Mouse (Mus musculus) heart, postnatal 4 days (tissue): ENCODE measurements around the gene Dop1b. TPM values are rescaled to one million over a fixed set of nuclear protein-coding genes. Genes with fewer than 3 reads are reported as not detected.

Experiments
- DNase-seq: peaks from one replicate; pipeline ENCODE4 v3.0.0; 2021
- total RNA-seq, 2 experiments: library from RNA; stranded (reverse); gene quantifications; 2 replicates each; pipeline ENCODE4 v1.2.3; 2021

Gene Dop1b
- total RNA-seq, 2 experiments from 2014 or later, result 15.0 to 18.3 TPM

DNA sequence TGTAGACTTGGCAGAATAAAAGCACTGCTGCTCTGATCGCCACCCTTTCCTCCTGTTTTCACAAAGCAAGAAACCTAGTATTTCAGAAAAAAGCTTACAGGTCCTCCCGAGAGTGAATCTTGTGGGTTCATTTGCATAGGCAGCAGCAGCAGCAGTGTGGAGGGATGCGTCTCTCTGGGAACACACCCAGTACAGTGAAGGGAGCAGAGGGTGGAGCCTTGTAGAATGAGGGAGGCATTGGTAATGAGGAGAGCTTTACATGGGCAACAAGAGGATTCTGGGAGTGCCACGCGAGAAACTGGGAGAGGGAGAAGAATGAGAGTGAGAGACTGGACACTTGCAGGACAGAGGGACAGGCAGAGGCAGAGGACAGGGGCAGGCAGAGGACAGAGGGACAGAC lies 2.7 kb downstream of the Dop1b start:
- no peak for DNase-seq

DNA sequence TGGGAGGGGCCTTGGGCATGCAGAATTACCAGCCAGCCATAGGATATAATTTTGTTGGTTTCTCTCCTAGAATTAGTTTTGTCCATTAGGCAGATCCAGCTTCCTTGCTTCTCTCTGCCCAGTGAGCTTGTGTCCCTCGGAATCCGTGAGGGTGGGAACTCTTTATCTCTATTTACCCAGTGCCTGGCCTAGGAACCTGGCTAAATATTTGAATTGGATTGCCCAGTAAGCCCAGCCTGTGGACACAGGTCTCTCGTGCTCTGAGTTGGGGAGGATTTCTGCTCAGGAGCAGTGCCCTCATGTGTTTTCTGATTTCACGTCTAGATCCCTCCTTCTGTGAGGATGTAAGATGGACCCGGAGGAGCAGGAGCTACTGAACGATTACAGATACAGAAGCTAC lies 4.1 kb downstream of the Dop1b start:
- DNase-seq, result no peak

DNA sequence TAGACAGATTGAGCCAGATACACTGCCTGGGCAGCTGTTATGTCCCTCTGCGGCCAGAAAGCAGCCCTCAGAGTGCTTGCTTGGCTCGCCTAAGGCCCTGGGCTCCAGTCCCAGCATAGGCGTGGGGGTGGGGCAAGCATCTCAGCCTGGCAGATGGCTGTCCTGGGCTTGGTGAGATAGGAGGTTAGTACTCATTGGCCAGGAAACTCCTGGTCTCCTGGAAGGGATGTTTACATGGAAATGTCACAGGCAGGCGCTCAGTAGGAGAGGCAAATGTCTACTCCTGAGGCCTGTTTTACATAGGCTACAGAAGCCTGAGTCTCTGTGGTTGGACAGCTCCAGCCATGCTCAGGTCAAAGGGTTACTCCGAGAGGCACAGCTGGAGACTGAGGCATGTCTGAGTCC lies 5.6 kb downstream of the Dop1b start:
- peak; percentile 90 for DNase-seq

DNA sequence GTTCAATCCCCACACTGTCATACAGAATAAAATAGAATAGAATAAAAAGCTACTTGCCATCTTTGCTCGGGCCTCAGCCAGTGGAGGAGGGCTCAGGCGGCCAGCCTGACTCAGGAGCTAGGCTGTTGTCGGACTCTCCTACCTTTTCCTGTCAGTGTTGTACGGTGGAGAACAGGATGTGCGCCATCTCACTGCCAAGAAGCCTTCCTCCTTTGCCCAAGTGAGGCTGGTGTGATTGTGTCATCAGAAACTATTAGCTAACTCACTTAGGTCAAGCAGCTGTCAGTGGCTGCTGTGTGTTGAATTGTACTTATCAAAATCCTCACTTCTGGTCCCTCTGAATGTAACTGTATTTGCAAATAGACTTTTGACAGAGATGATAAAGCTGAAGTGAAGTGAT lies 10.1 kb downstream of the Dop1b start:
- no peak for DNase-seq

DNA sequence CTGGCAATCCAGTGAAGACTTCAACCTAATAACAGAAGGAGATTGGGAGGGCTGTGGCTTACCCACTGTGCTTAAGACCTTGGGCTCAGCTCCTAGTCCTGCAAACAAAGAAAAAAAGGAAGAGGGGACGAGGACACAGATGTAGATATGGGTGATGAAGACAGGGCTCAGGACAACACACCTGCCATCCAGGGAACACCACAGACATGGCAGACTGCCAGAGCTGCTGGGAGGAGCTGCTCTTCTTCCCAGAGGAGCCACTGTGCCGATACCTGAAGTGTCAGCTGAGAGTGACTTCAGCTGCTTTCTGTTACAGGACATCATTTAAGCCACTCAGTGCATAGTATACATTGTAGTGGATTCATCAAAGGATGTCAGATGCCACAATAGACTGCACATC lies 10.8 kb downstream of the Dop1b start:
- no peak for DNase-seq

DNA sequence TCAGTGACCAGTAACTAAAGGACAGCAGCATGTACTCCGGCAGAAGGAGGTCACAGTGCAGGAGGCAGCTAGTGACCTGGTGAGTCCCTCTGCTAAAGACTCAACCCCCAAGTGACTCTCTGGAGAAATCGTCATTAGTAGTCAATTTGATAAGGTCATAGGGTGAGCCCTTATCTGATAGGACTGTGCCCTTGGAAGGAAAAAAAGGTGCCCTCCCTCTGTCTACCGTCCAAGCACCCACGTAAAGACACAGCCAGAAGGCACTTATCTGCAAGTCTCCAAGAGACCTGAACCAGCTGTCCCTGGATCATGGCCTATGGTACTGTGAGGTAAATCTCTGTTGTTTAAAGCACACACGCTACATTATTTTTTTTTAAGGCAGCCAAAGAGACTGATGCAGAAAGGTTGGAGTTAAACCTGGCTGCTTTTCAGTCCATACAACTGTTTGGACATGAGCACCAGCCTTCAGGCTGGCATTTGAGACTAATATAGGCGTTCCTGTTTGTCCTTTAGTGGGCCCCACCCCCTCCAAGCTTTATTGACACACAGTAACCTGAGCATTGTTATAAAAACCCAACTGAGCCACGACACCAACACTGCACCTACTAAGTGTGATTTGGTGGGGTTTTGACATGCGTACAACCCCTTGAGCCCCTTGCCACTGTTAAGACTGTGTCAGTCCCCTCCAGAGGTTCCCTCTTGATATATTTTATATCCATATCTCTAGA lies 13.9 kb downstream of the Dop1b start:
- no peak for DNase-seq

DNA sequence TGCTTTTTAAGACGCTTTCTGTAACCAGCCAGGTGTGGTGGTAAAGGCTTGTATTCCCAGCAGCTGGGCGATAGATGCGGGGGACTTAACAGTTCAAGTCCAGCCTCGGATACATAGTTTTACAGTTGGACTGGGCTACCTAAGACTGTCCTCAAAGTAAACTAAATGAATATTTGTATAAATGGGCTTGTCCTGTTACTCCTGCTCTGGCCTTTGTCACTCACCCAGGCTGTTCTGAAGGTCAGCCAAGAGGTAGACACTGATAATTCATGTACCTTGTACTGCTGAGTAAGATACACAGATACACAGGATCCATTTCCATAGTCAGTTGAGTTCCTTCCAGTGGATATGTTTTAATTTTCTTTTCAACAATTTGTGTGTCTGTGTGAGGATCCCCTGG lies 14.5 kb downstream of the Dop1b start:
- DNase-seq, result no peak

DNA sequence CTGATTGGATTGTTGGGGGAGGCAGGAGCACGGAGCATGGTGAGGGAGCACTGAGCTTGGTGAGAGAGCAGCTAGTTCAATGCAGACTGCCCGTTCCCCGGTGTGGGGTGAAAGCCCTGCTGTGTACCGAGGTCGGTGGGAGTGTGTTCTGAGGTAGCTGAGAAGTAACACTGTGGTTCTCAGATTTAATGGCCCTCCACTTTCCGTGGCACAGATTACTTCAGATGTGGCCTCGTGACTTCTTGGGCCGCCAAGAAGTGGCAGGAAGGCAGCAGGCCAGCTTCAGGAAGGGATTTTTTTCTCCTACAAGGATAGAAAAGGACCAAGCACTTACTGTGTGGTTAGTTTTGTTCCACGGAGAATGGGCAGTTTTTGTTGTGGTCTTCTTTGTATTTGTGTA lies 17.0 kb downstream of the Dop1b start:
- no peak for DNase-seq

DNA sequence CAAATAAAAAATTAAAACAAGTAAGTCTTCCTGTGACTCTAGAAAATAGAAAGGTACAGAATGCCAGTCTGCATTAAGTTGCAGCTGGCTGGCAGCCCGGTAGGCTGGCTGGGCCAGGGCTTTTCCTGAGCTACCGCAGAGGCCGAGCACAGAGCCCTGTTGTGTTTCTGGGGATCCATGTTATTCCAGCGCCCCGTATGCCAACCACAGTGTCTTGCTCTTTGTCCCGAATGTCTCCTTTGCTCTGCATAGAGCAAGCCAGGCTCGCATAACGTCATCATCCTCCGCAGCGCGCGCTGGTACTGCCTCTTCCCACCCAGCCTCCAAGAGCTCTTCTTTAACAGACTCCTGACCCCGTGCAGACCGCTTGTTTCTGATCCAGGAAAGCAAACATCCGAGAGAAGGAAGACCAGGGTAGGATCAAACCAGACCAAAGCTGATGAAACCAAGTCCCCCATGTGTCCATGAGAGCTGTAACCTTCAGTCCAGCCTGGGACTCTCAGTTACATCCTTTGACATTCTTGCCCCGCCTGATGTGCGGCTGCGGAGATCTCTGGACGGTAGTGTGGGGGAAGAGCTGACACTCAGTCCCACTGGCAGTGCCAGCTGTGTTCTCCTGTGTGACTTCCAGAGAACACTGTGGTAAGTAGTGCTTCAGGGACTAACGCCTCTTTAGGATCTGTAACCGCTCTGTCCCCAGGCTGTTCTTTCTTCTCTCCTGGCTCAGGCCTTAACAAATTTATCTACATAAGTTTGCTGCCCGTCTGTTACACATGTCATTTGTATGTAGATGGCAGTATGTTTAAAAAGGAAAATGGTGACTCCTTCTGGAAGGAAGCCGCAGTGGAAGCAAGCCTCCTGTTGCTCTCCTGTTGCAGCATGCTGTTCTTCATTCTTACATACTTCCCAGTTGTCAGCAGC lies 18.4 kb downstream of the Dop1b start:
- no peak for DNase-seq

DNA sequence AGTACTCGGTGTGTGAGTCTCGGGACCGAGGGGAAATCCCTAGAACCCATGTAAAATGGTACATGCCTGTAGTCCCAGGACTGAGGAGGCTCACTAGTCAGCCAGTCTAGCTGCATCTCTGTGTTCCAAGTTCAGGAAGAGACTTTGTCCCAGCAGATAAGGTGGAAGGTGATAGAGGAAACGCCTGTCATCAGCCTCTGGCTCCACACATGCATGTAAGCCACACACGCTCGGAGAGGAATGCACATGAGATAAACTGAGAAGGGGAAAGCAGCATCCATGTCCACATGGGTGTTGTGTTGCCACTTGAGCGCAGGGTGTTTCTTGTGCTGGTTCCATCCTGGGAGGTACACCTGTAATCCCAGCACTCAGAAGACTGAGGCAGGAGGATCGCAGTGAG lies 19.6 kb downstream of the Dop1b start:
- no peak for DNase-seq

DNA sequence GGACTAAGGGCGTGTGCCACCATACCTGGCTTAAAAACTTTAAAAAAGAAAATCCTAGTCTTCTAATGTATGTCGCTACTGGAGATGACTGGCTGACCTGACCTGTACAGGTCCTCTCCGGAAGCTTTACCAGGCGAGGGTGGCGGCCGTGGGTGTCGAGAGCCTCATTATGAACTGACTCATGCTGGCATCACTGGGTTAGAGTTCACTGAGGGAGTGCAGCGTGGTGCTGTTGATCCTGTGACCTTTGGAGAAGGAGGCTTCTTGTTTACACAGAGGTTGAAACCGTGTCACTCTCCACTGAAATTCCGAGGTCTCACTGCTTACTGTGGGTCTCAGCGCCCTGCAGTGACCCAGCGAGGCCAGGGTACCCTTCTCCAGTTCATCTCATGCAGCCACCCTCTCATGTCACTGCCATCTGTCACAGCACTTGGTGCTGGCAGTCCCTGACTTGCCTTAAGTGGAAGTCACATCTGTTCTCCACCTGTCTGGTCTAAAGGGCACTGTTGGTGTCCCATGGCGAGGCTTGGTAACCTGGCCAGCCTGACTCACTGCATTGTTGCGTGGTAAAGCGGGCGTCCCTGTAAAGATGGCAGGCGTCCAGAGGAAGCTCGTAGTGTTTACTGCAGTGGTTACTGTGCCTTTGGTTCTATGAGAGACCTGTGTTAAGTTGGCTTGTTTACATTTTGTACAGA lies 21.3 kb downstream of the Dop1b start:
- DNase-seq, result no peak

DNA sequence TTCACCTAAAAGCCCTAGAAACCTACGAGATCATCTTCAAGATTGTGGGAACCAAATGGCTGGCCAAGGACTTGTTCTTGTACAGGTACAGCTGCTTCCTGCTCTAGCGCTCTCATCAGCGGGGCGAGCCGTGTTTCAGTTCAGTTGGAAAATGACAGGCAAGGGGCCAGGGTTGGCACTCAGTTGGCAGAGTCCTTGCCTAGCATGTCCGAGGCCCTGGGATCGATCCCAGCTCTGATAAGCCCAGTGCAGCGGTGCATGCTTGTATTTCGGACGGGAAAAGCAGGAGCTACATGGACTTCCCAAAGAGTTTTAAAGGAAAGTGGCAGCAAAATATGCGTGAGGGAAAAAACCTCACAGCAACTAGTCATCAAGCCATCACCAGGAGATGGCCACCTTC lies 27.5 kb downstream of the Dop1b start:
- DNase-seq, result no peak

DNA sequence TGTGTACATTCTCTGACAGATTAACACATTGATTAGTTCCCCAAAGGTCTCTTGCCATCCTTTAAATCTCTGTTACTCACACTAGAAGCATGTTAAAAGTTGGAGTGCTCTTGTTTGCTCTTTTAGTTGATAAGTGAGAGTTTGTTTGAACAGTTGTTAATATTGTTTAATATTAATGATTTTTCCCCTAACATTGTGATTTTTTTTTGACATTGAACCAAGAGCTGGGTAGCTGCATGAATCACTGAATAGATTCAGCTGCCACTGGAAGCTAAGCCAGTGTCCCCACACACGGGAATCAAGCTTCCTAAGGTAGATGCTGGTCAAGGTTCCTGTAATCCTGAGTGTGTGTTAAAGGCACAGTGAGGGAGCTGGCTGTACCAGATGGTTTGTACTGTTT lies 31.2 kb downstream of the Dop1b start:
- DNase-seq, result no peak

DNA sequence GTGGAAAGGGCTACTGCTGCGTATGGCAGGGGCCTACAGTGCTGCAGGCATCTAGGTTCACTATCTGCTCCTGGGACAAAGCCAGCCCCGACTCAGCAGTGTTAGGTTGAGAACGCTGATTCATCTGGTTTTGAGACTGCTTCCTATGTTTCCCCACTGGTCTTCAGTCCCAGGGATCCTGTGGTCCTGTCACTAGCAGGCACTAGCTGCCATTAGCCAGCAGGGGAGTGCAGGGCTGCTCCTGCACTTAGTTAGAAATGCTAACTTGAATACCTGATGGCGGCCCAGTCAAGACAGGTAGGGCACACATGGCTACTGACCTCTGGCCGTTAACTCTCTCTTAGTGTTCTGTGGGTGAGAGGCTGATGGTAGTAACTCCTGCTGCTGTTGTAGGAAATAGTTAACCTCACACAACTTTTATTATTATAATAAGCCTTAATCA lies 32.4 kb downstream of the Dop1b start:
- DNase-seq, result no peak

DNA sequence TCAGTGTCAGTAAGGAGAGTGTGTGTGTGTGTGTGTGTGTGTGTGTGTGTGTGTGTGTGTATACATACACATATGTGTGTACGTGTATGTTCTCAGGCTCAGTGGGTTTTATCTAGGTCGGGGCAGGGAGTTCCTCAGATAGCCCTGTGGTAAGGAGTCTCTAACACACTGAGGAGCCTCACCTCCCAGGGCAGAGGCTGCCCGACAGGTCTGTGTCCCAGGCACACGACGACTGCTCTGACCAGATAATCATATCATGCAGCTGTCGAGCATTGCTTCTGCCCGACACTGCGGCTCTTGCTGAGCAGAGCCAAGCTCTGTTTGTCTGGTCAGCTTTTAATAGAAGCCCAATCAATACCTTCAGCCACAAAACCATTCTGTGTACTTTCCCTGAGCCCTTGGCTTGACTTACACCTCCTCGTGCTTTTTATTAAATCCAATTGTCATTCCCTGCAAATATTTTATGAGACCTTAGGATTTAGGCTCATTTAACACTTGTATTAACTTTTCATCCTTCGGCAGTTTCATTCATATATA lies 33.2 kb downstream of the Dop1b start:
- DNase-seq, result no peak

DNA sequence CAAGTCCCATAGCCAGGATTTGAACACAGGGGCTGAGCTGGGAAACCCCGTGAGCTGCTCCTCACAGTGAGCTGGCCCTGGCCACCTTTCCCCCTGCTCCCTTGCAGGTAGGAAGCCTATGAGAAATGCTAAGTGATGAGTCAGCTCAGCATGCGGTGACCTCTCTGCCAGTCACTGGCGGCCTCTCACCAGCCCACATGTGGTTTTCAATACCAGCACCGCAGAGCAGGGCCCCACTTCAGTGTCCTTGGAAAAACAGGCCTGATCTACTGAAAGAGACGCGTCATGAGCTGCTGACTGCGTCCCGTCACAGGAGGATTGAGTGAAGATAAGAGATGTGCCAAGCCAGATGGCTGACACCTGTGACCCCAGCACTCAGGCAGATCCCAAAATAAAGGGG lies 34.7 kb downstream of the Dop1b start:
- no peak for DNase-seq

DNA sequence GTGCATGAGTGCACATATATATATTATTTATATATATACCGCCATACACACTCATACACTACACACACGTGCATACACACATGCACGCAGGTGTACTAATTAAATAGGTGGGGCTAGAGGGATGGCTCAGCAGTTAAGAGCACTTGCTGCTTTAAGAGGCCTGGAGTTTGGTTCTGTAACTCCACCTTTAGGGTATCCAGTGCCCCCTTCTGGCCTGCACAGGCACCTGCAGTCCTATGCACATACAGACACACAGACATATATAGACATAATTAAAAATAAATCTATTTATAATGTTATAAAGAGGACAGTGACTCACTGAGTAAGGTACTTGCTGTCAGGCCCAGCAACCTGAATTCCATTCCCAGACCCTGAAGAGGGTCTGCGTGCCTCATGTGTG lies 35.3 kb downstream of the Dop1b start:
- peak; percentile 38 for DNase-seq

DNA sequence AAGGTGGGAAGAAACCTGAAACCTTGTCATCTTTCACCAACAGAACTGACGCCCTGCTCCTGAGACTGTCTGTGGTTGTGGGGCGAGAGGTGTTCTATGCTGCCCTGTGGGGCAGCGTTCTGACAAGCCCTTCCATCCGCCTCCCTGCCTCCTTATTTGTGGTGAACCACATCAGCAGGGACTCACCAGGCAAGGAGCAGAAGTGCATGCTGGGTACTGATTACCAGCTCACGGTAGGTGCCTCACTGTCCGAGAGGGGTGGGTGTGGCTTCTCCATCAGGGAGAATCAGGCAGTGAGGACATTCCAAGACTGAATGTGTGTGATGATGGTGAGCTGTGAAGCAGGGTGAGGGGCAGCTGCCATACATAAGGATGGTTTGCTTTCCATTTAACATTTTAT lies 35.7 kb downstream of the Dop1b start:
- DNase-seq, result no peak

DNA sequence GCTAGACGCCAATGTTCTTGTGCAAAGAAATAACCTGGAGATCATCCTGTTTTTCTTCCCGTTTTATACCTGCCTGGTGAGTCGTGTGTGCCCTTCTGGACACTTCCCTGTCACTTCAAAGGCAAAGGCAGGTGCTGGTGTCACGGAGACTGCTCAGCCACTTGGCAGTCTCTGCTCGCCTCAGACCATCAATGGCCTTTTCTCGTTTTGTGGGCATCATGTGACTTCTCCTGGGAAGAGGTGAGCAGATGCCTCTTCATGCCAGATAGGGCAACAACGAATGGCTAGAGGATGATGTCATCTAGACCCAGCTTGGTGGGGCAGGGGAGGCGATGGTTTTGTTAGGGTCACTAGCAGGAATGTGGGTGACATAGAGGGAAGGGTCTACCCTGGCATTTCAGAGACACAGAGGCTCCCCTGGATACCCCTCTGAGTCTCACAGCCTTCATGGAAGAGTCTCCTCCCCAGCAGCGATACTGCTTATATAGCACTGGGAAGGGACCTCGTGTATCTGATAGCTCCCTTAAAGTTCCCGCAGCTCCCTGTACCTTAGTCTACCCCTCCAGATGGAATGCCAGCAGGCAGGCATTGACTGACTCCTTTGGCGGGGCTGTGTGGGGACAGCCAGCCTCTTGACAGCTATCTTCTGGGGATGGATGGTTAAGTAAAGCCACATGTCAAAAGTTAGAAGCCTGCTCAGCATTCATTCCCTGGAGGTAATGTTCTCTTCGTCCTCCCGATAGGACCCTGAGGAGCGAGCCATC lies 37.6 kb downstream of the Dop1b start:
- no peak for DNase-seq

DNA sequence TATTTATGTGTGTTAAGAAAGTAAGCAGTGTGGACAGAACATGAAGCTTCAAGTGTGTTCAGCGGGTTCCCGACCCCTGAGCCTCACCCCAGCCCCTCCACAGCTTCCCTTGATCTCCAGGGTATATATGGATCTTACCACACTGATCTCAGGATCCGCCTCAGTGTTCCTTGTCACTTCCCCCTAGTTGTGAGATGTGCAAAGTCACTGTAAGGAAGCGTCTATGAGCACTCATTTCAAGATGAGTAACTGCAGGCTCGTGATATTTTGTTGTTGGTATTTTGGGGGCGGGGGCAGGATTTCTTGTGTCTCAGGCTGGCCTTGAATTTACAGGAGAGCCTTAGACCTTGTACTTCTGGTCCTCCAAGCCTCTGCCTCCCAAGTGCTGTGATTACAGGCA lies 38.8 kb downstream of the Dop1b start:
- DNase-seq, result no peak

DNA sequence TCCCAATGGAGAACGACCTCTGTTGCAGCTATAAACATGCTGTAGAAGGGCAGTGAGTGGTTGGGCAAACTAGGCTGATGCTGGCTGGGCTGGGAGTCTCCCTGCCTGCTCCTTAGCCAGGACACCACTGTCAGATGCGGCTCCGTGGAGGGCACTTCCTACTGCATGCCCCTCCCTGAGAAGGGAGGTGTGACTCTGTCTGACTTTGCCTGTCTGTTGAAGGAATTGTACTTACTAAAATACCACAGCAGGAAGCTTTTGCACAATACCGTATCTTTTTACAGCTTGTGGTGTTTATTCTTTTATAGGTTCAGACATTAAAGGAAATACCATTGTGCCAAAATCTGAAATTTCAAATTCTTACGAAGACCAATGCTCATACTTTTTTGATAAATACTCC lies 40.1 kb downstream of the Dop1b start:
- no peak for DNase-seq

DNA sequence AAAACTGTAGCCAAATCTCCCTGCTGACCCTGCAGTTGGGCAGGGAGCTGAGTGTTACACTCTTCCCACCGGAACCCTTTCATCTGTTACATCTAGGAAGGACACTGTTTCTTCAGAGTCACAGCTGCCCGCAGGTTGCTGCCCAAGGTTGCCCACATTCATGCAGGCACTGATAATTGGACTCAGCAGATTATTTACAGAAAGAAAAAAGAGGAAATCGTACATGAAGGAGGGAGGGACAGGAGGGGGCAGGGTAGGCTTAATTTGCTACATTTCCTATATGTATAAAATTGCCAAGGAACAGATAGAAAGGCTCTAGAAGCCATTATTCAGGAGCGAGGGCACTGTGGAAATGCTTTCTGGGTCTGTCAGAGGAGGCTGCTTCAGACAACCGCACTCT lies 44.9 kb downstream of the Dop1b start:
- no peak for DNase-seq
